Mouse (Mus musculus) bone marrow macrophage, adult 2 months (primary cell): ENCODE results near the gene Tm4sf5.

ENCODE experiments used
- CTCF ChIP-seq: IDR thresholded peaks from 2 replicates; pipeline ENCODE4 v1.5.1; 2012; ENCODE audit warnings: low read depth, mild to moderate bottlenecking, low read length, moderate library complexity
- POLR2A ChIP-seq: IDR thresholded peaks from 2 replicates; pipeline ENCODE4 v1.6.1; 2012; ENCODE audit warnings: mild to moderate bottlenecking, low read depth, low read length, borderline replicate concordance

DNA sequence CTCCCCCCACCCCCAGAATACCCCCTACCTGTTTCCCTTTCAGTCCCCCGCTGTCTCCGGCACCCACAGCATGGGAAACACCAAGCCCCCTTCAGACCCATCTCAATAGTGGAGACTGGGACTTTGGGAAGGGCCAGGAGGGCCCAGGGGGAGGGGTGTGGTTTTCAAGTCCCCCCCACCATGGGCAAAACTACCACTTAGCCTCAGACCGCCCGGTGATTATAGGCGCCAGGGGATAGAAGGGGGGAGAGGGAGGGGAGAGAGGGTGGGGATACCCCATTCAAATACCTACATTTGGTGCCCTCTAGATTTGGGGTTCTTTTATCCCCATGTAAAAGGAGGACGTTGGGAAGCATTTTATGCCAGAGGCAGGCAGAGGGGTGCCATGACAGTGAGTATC, 27.8 kb downstream of the Tm4sf5 start, which contains the start of gene Gm40193:
- TF ChIP-seq CTCF: no peak
- no peak for TF ChIP-seq POLR2A
